Mouse (Mus musculus) right cerebral cortex, adult 2 months (tissue): ENCODE results near the gene Erc2.

Experiments
- DNase-seq, 2 experiments: peaks; one replicate each; pipeline ENCODE4 v3.0.0; 2021 to 2022; ENCODE audit warnings: low spot score in 2 of 2

The Erc2 gene

GRCm38 (mm10) chr14:27667016-27667852 lies 45.0 kb downstream of the Erc2 start:
- DNase-seq = no peak

GRCm38 (mm10) chr14:27668151-27668550 lies 45.9 kb downstream of the Erc2 start:
- DNase-seq = no peak

GRCm38 (mm10) chr14:27669939-27670338 lies 47.7 kb downstream of the Erc2 start:
- DNase-seq = no peak

GRCm38 (mm10) chr14:27672761-27673160 lies 50.5 kb downstream of the Erc2 start:
- DNase-seq = peak in 1 of 2 experiments; percentile 57

- no peak for DNase-seq
These were observed 51.9 kb downstream of the Erc2 start for GRCm38 (mm10) chr14:27674096-27674495.

GRCm38 (mm10) chr14:27674561-27674960 lies 52.3 kb downstream of the Erc2 start:
- no peak for DNase-seq

- DNase-seq = no peak
These were observed 52.8 kb downstream of the Erc2 start for GRCm38 (mm10) chr14:27675071-27675470.

- no peak for DNase-seq
These were observed 60.3 kb downstream of the Erc2 start for GRCm38 (mm10) chr14:27682368-27683052.

GRCm38 (mm10) chr14:27695781-27696180 lies 73.6 kb downstream of the Erc2 start:
- no peak for DNase-seq

- no peak for DNase-seq
These were observed 95.1 kb downstream of the Erc2 start for GRCm38 (mm10) chr14:27717364-27717763.

GRCm38 (mm10) chr14:27719601-27720000 lies 97.4 kb downstream of the Erc2 start:
- no peak for DNase-seq

- DNase-seq = peak; percentile 38 to 53
These were observed 98.7 kb downstream of the Erc2 start for GRCm38 (mm10) chr14:27720944-27721343.

GRCm38 (mm10) chr14:27721759-27722158 lies 99.5 kb downstream of the Erc2 start:
- peak in 1 of 2 experiments; percentile 36 for DNase-seq

GRCm38 (mm10) chr14:27727541-27727940 lies 105.3 kb downstream of the Erc2 start:
- DNase-seq = no peak

GRCm38 (mm10) chr14:27731086-27731485 lies 108.9 kb downstream of the Erc2 start:
- DNase-seq = no peak

- no peak for DNase-seq
These were observed 117.2 kb downstream of the Erc2 start for GRCm38 (mm10) chr14:27739436-27739835.

- DNase-seq = peak; percentile 86 to 87
These were observed 119.2 kb downstream of the Erc2 start for GRCm38 (mm10) chr14:27741248-27741916.

- DNase-seq = no peak
These were observed 132.1 kb downstream of the Erc2 start for GRCm38 (mm10) chr14:27754340-27754739.

- DNase-seq = no peak
These were observed 134.7 kb downstream of the Erc2 start for GRCm38 (mm10) chr14:27756901-27757300.

- DNase-seq = peak; percentile 44 to 50
These were observed 136.0 kb downstream of the Erc2 start for GRCm38 (mm10) chr14:27758230-27758629.

GRCm38 (mm10) chr14:27759069-27759628 lies 136.9 kb downstream of the Erc2 start:
- no peak for DNase-seq

GRCm38 (mm10) chr14:27759982-27760381 lies 137.8 kb downstream of the Erc2 start:
- DNase-seq = no peak
